Mouse (Mus musculus) ES-E14 (cell line): ENCODE measurements around the gene C2cd3. TPM values are rescaled to one million over a fixed set of nuclear protein-coding genes. Genes with fewer than 3 reads are reported as not detected.

Experiments used
- DNase-seq: peaks from one replicate; pipeline ENCODE4 v3.0.0-alpha.2; 2013; ENCODE audit warnings: low read depth, low spot score
- H3K27ac ChIP-seq: 2 replicates; pipeline ENCODE4 v1.5.1; 2012; ENCODE audit warnings: low read depth, mild to moderate bottlenecking, low read length, moderate library complexity, mixed read lengths; ENCODE audit not compliant: poor library complexity, insufficient read depth, severe bottlenecking
- H3K36me3 ChIP-seq: 2 replicates; pipeline ENCODE4 v1.6.1; 2012; ENCODE audit warnings: mild to moderate bottlenecking, low read length, moderate library complexity, mixed read lengths; ENCODE audit not compliant: control insufficient read depth, poor library complexity, insufficient read depth, severe bottlenecking
- H3K4me1 ChIP-seq, 2 experiments: fragments of 150-350 bp in 1 of 2; sonication (generic) in 1 of 2; 2 replicates each; pipeline ENCODE4 v1.6.1; 2012; ENCODE audit warnings: low read length in 2 of 2, mild to moderate bottlenecking in 1 of 2, mixed read lengths in 1 of 2; ENCODE audit not compliant: control insufficient read depth in 2 of 2, insufficient read depth in 2 of 2, poor library complexity in 1 of 2
- H3K4me3 ChIP-seq, 2 experiments: fragments of 150-350 bp in 1 of 2; sonication (generic) in 1 of 2; 2 replicates each; pipeline ENCODE4 v1.5.1; 2012; ENCODE audit warnings: low read length in 2 of 2, low read depth in 1 of 2, mild to moderate bottlenecking in 1 of 2, mixed read lengths in 1 of 2; ENCODE audit not compliant: insufficient read depth in 1 of 2, poor library complexity in 1 of 2, severe bottlenecking in 1 of 2
- H3K9ac ChIP-seq: 2 replicates; pipeline ENCODE4 v1.6.1; 2012; ENCODE audit warnings: low read depth, mild to moderate bottlenecking, low read length, mixed read lengths; ENCODE audit not compliant: poor library complexity, insufficient read depth, severe bottlenecking
- H3K9me3 ChIP-seq: fragments of 150-350 bp; sonication (generic); 2 replicates; pipeline ENCODE4 v1.6.1; 2012; ENCODE audit warnings: low read depth, mild to moderate bottlenecking, low read length; ENCODE audit not compliant: control insufficient read depth, insufficient read depth
- HCFC1 ChIP-seq: IDR thresholded peaks from 2 replicates; pipeline ENCODE4 v1.6.1; 2012; ENCODE audit warnings: low read length, inconsistent platforms, borderline replicate concordance; ENCODE audit not compliant: insufficient read depth
- MAFK ChIP-seq: IDR thresholded peaks from 2 replicates; pipeline ENCODE4 v1.6.1; 2014; ENCODE audit warnings: mild to moderate bottlenecking, low read depth, low read length, inconsistent platforms; ENCODE audit not compliant: insufficient read depth
- ZC3H11A ChIP-seq: IDR thresholded peaks from 2 replicates; pipeline ENCODE4 v1.6.1; 2012; ENCODE audit warnings: low read depth, mild to moderate bottlenecking, inconsistent platforms, low read length, borderline replicate concordance
- in situ Hi-C, 2 experiments: fragments of 600-800 bp; cut with MboI; formaldehyde crosslinking; loops; one replicate each; pipeline ENCODE4 v1.15.1; 2025; ENCODE audit warnings: low sequenced_read_pairs in 2 of 2, inconsistent platforms in 1 of 2; ENCODE audit not compliant: unreplicated experiment in 2 of 2
- total RNA-seq: library from RNA; depleted of rRNA; stranded (reverse); fragments of 300-350 nt; gene quantifications from 2 replicates; pipeline ENCODE4 v1.2.3, GENCODE M21; 2012; rRNA removed

The C2cd3 gene
- total RNA-seq, 1 experiment: 10.9 TPM

DNA sequence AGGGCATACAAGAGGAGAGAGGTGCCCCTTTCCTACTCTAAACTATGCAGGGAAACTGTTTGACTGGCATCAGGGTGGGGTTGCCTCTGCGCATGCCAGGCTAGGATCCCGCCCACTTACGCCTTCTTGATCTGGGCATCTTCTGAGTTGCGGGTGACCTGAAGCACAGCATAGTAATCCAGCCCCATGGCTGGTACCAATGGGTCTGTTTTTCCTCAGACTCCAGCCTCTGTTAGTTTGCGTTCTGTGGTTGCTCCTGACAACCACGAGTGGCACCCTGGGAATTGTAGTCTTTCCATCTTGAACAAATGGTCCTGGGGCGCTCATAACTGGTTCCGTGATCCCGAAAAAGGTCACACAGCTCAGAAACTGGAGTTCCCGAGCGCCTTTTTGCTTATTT is 142.5 kb downstream of the C2cd3 start, which contains the start of gene Dnajb13:
Gene Dnajb13, minus strand, starts transcription at position 388 of the 400 bp plus-strand sequence.
- Histone ChIP-seq H3K27ac (no peak within 1 kb of the TSS), H3K4me1 (peaks cover 0 to 6% of the 10 kb centered on the region in 2 experiments; a peak in 2 of 4 replicates), H3K9me3 (no peaks in the 10 kb centered on the region), H3K9ac (no peak within 1 kb of the TSS), H3K4me3 (peak within 1 kb of the TSS in 1 of 2 experiments; percentile 43; a peak in 1 of 4 replicates), H3K36me3 (no peaks in the 10 kb centered on the region)
- in situ Hi-C loops: no loop called here
- DNase-seq: no peak
- peak; percentile 90 for TF ChIP-seq HCFC1
- no peak for TF ChIP-seq ZC3H11A
- TF ChIP-seq MAFK: no peak

Other genes starting within 250 kb of the C2cd3 start
- 3.8 and 6.2 TPM in 2 replicates for gene Lipt2, start 213.0 kb upstream of the C2cd3 start, total RNA-seq
- not detected in 2 replicates for gene Kcne3, start 195.7 kb upstream of the C2cd3 start, total RNA-seq
- gene Pgm2l1, start 144.8 kb upstream of the C2cd3 start, total RNA-seq: 5.9 and 6.7 TPM in 2 replicates
- gene P4ha3, start 86.7 kb upstream of the C2cd3 start, total RNA-seq: 0.95 and 2.0 TPM in 2 replicates
- 31.4 and 34.8 TPM in 2 replicates for gene Ppme1, start 74 bp downstream of the C2cd3 start, total RNA-seq
- not detected in 2 replicates for gene Ucp3, start 100.8 kb downstream of the C2cd3 start, total RNA-seq
- 46.9 and 52.7 TPM in 2 replicates for gene Ucp2, start 121.1 kb downstream of the C2cd3 start, total RNA-seq
- 2.5 and 2.8 TPM in 2 replicates for gene Dnajb13, start 142.7 kb downstream of the C2cd3 start, total RNA-seq
- 11.3 and 14.6 TPM in 2 replicates for gene Coa4, start 164.8 kb downstream of the C2cd3 start, total RNA-seq
- 58.7 and 61.8 TPM in 2 replicates for gene Rab6a, start 235.2 kb downstream of the C2cd3 start, total RNA-seq
- gene Mrpl48, start 236.1 kb downstream of the C2cd3 start, total RNA-seq: 27.9 and 30.9 TPM in 2 replicates